Mouse (Mus musculus): ENCODE results near the gene Oas1a. TPM values are rescaled to one million over a fixed set of nuclear protein-coding genes. Genes with fewer than 3 reads are reported as not detected.
"Not testable (repeated sequence)": the region's sequence is repeated elsewhere in the genome, so short reads cannot be mapped to it uniquely, and the experiment has no call there.

The Oas1a gene
- total RNA-seq, 1 experiment from 2014 or later, result 26.0 TPM

DNA sequence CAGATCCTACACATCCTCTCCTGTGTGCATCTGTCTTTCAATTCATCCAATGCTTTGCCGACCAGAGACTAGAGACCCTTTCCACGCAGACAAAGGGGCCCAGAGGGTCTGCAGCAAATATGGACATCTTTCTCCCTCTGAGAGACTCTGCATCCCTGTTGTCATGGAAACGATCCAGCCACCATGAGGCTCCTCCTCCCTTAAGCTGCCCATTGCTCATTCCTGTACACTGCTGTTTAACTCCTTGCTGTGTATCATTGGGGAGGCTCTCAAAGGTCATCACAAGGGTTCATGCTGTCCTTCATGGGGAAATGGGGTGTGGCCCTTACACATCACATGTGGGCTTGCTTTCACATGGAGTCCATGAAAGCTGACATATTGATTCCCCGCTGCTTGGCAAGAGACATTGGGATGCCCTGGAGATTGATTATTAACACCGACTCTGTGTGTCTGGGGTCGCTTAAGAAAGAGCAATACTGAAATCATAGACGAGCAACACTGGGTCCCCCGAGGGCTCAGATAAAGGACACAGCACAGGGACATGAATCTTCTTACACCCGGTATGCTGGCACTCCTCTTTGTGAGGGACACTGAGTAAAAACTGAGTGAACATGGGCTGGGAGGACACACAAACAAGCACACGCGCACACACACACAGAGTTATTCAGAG, 12.0 kb downstream of the Oas1a start:
- ATAC-seq (replicated peaks; ENCODE audit: insufficient number of reproducible peaks, low FRiP score, low TSS enrichment, poor library complexity, severe bottlenecking), result no peak

DNA sequence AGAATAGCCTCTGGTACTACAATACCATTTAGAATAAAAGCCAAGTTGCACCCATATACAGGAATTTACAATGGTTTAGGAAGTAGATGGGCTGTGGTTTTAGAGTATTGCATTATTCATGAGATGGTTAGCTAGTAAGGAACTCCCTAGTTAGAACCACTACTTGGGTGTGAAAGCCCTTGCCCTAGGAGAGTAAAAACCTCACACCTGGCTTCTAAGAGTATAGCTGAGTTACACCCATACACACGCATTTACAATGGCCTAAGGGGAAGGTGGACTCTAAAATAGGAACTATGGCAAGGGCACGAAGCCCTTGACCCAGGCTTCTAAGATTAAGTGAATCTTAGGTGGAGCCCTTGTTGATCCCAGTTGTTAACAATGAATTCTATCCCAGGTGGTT, 12.6 kb downstream of the Oas1a start:
- not testable (repeated sequence) for ATAC-seq (replicated peaks; ENCODE audit: insufficient number of reproducible peaks, low FRiP score, low TSS enrichment, poor library complexity, severe bottlenecking)

DNA sequence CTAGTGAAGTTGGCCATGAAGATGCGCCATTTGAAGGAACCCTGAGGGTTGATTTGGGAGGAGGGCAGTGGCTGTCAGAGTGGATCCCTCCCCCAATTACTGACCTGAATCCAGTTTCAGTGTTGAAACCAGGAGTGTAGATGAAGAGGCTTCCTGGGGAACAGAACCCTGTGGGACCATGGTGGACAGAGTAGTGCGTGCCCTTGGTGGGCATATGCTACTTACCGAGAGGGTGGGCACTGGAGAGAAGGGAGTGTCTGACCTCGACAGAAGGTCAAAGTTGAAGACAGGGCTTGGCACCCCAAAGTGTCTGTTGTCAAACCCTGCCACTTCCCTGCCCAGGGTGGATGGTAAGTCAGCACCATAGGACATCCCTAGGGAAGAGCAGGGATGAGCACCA, 13.5 kb downstream of the Oas1a start:
- ATAC-seq (replicated peaks; ENCODE audit: insufficient number of reproducible peaks, low FRiP score, low TSS enrichment, poor library complexity, severe bottlenecking), result not testable (repeated sequence)

DNA sequence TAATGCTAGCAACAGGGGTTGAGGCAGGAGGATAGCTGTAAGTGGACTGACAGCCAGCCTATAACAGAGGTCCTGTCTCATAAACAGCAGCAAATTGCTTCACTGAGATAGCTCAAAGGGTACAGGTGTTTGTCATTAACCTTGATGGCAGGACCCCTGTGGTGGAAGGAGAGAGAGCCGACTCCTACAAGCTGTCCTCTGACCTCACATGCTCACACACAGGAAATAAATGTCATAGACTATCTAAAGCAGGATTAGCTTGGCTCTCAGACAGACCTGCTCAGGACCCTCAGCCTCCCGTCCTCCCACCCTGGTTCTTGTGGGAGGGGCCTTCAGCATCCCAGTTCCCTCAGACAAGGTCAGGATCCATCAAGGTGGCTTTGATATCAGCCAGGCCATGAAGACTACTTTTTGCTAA, 15.1 kb downstream of the Oas1a start:
- ATAC-seq (replicated peaks; ENCODE audit: insufficient number of reproducible peaks, low FRiP score, low TSS enrichment, poor library complexity, severe bottlenecking), result no peak

DNA sequence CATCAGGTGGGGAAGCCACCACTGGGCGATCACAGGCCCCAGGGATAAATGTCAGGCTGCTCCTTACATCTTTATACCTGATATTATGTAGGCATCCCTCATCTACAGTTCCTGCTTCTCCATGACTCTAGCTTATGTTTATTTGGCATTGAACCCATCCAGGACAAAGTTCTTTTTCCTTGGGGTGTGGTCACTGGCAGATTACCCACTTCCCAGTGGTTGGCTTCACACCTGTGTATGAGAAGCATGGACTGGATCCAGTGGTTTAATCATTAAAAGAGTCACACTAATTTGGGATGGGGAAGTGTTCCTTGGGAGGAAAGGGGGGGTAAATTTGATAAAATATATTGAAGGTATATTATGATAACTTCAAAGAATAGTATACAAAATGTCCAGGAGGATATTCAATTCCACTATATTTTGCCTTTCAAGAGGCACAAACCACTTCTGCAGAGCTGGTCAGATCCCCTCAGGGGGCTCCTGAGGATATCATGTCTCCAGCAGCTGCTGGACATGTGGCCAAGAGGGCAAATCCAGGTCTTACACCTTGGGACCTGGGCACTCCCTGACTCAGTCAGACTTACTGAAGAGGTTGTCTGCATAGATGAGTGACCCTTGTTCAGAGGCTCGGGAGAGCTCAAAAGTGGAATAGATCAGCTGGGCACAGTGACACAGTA, 15.6 kb downstream of the Oas1a start:
- not testable (repeated sequence) for ATAC-seq (replicated peaks; ENCODE audit: insufficient number of reproducible peaks, low FRiP score, low TSS enrichment, poor library complexity, severe bottlenecking)

DNA sequence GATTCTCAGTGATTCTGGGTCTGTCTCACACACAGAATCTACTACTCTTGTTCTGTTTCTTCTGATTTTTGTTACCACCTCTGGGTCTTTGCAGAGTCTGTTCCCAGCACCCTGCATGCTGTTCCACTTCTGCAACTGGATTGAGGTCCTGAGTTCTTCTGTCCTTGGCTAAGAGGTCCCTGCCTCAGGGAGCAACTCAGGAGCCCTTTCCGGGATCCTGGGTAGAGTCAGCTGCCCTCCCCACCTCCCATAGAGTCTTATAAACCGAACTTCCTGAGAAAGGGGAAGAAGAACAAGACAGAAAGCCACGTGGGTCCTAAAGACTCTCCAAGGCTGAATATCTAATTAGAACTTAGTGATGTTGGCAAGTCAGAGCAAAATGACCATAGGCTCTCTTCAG, 16.3 kb downstream of the Oas1a start:
- no peak for ATAC-seq (replicated peaks; ENCODE audit: insufficient number of reproducible peaks, low FRiP score, low TSS enrichment, poor library complexity, severe bottlenecking)

DNA sequence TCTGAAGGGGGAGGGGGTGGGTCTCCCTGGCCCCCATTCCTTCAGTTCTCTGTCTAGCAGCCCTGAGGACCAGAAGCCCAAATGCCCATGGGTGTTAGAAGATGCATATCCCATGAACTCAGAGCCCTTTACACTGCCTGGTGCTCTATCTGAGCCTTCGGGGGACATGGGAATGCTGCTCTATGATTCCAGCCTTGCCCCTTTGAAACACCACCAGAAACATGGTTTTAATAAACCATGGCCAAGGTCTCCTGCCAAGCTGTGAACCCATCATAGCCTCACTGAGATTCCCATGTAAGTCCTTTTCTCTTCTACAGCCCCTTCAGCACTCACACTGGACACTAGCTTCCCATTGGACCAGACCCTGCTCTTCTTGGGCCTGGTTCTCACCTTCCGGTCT, 17.3 kb downstream of the Oas1a start:
- ATAC-seq (replicated peaks; ENCODE audit: insufficient number of reproducible peaks, low FRiP score, low TSS enrichment, poor library complexity, severe bottlenecking), result no peak

DNA sequence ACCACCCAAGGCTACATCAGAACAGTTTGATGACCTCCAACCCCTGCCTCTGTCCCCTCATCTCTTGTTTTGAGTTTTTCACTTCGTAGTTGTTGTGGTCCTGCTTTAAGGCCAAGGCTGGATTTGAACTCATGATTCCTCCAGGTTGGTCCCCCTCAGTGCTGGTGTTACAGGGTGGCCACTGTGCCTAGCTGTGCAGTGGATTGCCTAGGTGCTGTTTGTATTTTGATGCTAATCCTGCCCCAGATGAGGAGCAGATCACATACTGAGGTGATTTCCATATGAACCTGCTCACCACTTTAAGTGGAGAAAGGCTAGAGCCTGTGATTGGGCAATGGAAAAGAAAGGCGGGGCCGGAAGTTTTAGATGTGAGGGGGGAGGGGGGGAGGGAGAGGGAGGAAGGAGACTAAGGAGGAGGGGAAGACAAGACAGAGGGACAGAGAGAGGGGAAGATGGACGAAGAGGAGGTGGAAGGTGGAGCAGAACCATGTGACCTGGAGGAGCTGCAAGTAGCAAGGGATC, 19.0 kb downstream of the Oas1a start:
- not testable (repeated sequence) for ATAC-seq (replicated peaks; ENCODE audit: insufficient number of reproducible peaks, low FRiP score, low TSS enrichment, poor library complexity, severe bottlenecking)

DNA sequence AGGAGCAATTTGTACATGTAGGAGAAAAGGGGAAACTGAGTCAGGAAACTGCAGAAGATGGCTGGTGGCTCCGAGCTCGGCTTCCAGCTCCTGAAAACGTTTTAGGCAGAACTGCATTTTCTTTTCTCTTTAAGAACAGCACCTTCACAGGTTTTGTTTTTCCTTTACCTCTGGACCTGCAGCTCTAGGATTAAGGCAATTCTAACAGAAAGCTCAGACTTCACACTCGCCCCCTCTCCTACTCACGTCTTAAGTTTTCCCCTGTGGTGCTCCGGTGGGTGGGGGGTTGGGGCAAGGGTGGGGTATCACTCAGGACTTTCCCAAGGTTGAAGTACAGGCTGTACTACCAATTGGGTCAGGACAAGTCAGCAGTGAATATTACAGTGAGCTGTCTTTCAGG, 19.5 kb downstream of the Oas1a start:
- no peak for ATAC-seq (replicated peaks; ENCODE audit: insufficient number of reproducible peaks, low FRiP score, low TSS enrichment, poor library complexity, severe bottlenecking)

DNA sequence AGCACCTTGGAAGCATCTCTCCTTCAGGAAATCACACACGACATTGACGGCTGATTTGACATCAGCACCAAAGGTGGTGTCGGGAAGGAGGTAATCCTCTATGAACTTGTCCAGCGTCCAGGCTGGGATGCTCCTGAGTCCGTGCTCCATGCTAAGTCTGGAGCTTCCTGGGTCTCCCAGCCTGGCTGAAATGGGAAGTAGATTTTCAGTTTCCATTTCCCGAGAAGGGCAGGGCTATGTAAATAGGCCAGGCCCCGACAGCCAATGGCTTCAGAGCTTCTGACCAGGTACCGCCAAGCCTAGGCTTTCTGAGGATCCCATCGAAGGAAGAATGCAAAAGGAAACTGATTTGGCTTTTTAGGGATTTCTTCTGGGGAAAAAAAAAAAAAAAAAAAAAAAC, 19.9 kb downstream of the Oas1a start, which contains the start of gene Oas1g:
Oas1g (minus strand) TSS at position 201 of the 400 bp plus-strand sequence.
- peak; percentile 50 for ATAC-seq (replicated peaks; ENCODE audit: insufficient number of reproducible peaks, low FRiP score, low TSS enrichment, poor library complexity, severe bottlenecking)

DNA sequence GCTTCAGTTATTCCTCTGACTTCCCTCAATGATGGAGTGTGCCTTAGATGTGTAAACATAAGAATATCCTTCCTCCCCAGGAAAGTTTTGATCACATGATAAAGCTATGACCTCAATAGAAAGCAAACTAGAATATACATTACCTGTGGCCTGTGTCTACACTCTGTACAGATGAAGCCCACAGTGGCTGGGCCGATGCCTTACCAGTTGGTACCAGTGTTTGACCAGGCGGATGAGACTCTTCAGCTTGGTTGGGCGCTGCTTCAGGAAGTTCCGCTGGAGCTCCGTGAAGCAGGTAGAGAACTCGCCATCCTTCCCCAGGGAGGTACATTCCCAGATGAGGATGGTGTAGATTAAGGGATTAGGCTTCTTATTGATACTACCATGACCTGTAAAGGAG, 25.6 kb downstream of the Oas1a start:
- ATAC-seq (replicated peaks; ENCODE audit: insufficient number of reproducible peaks, low FRiP score, low TSS enrichment, poor library complexity, severe bottlenecking), result not testable (repeated sequence)

DNA sequence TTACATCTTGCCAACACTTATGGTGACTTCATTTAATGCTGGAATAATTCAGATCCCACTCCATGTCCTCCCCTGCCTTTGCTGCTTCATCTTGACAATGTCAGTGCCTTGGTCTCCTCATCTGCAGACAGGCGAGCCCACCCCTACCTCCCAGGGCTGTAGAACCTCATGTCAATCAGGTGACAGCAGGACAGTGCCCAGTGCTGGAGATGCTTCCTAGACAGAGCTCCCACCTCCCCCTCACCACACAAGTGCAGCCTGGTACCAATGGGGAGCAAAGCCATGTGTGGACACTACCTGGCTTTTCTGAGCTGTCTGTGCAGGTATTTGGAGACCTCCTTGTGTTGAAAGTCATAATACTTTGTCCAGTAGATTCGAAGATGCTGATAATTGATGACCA, 28.5 kb downstream of the Oas1a start:
- ATAC-seq (replicated peaks; ENCODE audit: insufficient number of reproducible peaks, low FRiP score, low TSS enrichment, poor library complexity, severe bottlenecking), result not testable (repeated sequence)

DNA sequence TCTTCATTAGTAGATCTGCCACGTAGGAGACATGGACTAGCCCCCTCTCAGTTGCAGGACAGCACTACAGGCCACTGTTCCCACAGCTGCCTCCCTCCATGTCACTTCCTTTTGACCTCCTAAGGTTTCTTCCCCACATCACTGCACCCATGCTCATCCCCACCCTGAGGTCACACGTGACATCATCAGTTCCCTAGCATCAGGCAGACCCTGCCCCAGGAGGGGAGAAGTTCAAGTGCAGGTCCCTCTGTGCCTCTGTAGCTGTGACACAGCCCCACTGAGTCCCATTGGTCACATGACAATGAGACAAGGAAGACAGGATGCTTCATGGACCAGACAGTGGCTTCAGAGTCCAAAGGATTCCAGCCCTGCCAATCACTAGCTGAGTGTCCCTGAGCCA, 29.9 kb downstream of the Oas1a start:
- ATAC-seq (replicated peaks; ENCODE audit: insufficient number of reproducible peaks, low FRiP score, low TSS enrichment, poor library complexity, severe bottlenecking), result not testable (repeated sequence)

DNA sequence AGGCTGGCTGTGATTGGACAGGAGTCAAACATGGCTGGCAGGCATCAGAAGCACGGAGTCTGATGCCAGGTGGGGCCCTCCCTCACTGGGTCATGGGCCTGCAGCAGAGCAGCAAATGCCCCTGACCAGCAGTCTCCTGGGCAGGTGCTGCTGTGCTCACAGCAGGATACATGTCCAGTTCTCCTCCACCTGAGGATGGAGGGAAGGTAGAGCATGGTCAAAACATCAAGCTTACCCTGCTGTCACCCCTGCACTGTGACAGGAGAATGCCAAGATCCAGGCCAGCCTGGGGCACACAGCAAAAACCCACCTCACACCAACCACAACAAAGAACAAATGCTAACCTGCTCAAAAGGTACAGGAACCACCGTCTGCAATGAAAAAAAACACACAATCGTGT, 30.5 kb downstream of the Oas1a start:
- not testable (repeated sequence) for ATAC-seq (replicated peaks; ENCODE audit: insufficient number of reproducible peaks, low FRiP score, low TSS enrichment, poor library complexity, severe bottlenecking)

DNA sequence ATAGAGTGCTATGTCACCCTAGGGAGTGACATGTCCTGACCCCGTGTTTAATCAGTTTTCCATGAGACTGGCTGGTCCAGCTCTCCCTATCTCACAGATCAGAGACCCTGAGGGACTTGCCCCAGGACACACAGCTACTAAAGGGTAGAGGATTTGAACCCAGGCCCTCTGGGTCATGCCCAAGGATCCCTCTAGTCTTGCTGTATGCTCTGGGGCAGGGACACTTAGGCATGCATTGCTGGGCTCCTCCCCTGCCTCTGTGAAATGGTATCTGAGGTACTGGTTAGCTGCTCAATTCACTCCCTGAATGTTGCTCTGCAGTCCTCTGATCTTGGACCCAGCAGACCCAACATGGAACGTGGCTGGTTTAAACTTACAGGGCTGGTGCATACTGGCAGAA, 35.9 kb downstream of the Oas1a start:
- no peak for ATAC-seq (replicated peaks; ENCODE audit: insufficient number of reproducible peaks, low FRiP score, low TSS enrichment, poor library complexity, severe bottlenecking)

DNA sequence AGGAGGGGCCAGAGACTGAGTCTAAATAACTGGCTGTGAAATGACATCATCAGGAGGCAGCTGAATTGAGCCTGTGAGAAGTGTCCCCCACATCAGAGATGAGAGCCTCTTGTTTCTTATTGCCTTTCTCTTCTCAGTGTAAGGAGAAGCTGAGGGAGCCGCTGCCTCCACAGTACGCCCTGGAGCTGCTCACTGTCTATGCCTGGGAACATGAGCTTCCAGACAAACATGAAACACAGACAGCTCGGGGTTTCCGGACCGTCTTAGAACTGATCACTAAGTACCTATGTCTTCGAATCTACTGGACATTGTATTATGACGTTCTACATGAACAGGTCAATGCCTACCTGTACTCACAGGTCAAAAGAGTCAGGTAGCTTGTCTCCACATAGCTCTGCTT, 36.5 kb downstream of the Oas1a start:
- ATAC-seq (replicated peaks; ENCODE audit: insufficient number of reproducible peaks, low FRiP score, low TSS enrichment, poor library complexity, severe bottlenecking), result no peak

DNA sequence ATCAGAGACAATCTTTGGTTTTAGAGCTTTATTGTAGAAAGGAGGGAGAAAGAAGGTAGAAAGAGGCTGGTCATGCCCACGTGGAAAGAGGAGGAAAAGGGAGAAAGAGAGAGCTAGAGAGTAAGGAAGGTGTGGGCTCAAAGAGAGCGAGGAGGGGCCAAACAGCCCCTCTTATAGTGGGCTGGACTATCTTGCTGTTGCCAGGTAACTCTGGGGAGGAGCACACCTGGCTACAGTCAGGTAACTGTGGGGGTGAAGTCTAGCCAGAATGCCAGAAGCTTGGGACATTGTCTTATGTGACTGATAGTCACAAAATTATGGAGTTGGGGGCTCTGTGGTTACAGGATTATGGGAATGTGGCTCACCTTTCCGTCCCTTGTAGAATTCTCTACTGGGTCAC, 37.2 kb downstream of the Oas1a start:
- ATAC-seq (replicated peaks; ENCODE audit: insufficient number of reproducible peaks, low FRiP score, low TSS enrichment, poor library complexity, severe bottlenecking), result no peak

DNA sequence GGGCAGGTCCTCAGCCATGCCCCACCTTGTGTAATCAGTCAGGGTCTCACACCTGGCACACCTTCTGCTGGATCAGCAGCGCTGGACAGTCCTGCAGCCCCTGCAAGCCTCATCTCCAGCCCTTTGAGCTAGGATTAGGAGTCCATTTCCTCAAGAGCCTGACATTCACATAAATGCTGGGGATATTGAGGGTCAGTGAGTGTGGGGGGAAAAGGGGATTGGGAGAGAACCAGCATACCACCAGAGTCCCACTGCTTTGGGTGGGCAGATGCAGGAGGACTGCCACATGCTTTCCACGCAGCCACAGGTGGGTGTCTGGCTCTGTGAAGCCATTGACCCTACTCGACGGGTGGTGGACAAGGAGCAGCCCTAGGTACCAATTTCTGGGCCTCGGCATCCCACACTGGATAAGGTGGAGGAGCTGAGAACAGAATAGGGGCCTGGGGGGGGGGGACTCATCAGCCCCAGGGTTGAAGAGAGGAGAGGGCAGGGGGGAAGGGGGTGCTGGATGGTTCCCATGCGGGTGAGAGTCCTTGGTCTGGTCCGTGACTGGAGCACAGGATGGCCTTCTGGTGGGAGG, 37.8 kb downstream of the Oas1a start:
- ATAC-seq (replicated peaks; ENCODE audit: insufficient number of reproducible peaks, low FRiP score, low TSS enrichment, poor library complexity, severe bottlenecking), result no peak

DNA sequence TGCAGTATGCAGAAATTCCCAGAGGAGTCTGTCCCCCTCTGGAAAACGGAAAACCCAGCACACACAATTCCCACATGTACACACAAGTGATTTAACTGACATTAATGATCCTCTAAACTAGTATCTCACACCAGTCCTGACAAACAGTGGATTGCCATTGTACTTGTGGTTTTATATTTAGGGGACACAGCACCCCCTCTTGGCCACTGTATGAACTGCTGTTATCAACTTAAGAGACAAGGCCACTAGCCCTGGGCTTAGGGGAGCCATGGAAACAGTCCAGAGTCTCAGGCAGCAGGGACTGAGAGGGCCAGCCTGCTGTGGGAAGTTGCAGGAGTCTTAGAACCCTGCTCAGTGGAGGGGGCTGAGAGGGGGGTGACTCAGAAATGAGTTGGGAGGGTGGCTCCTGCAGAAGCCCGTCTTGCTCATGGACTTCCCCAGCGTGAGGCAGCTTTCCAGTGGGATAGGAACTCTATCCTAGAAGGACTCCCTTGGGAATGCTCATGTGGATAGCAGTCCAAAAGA, 41.9 kb downstream of the Oas1a start:
- 0 out of 2 replicates have a peak, but pooled peaks have one; percentile 22 for ATAC-seq (replicated peaks; ENCODE audit: insufficient number of reproducible peaks, low FRiP score, low TSS enrichment, poor library complexity, severe bottlenecking)

DNA sequence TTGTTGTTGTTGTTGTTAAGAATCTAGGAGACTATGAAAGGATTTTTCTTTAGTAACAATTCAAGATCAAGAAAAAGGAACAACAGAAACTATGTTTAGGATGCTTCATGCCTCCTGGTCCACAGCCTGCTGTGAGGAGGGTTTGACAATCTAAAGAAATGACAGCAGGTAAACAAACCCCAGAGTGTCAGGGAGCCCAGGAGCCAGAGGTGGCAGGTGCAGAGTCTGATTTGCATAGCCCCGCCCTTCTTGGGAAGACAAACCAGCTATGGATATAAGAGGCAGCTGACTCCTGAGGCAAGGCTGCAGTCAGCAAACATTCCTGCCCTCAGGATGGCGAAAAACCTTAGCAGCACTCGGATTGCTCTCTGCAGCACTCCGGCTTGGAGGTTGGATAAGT, 46.2 kb downstream of the Oas1a start, which contains the start of gene Oas1h:
Oas1h (plus strand) TSS at position 301 of the 400 bp plus-strand sequence.
- ATAC-seq (replicated peaks; ENCODE audit: insufficient number of reproducible peaks, low FRiP score, low TSS enrichment, poor library complexity, severe bottlenecking), result no peak
